Mouse (Mus musculus) G1E (cell line): Measurements from ENCODE around the gene Scaf4.

Experiments
- CTCF ChIP-seq: IDR thresholded peaks from 2 replicates; pipeline ENCODE4 v1.5.1; 2012; ENCODE audit warnings: low read depth, low read length, inconsistent platforms, mixed read lengths
- POLR2AphosphoS5 ChIP-seq: IDR thresholded peaks from 2 replicates; pipeline ENCODE4 v1.6.1; 2012; ENCODE audit warnings: low read depth, low read length, inconsistent platforms; ENCODE audit not compliant: insufficient replicate concordance
- TAL1 ChIP-seq: conservative IDR thresholded peaks from 2 replicates; pipeline ENCODE4 v1.6.1; 2012; ENCODE audit warnings: low read depth, low read length, inconsistent platforms, mixed read lengths

GRCm38 (mm10) chr16:90252521-90252920 is 31.8 kb downstream of the Scaf4 start:
- TF ChIP-seq CTCF (no peak), POLR2AphosphoS5 (no peak), TAL1 (no peak)
